ENCODE assay signal across 15 mouse cellular contexts in the genomic region with DNA sequence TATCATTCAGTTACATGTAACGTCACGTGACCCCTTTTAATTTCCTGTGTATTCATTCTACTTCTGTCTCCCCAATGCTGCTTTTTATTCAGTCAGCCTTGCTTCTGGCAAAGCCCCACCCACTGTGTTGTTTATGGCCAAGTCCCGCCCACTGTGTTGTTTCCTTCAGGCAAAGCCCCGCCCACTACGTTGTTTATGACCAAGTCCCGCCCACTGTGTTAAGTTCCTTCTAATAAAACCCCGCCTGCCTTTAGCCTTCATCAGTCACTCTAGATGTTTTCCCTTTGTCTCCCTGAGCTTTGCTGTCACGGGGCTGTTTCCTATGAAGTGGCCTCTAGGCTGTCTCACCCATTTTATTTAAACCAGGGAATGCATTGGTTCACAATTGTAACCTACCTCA. TPM values are rescaled to one million over a fixed set of nuclear protein-coding genes. Genes with fewer than 3 reads are reported as not detected.
A peak's percentile ranks its signal among the peaks of the same experiment; 100 is the strongest.
DNase-seq lines count a peak whose midpoint lies in the region; ATAC-seq lines count a peak whose summit lies in the region.
"Had no signal": no experiment of that assay in that cellular context is flagged by ENCODE, and none has a peak within 500 bp of the region (broad histone marks: within the 10 kb centered on the region; RNA-seq: fewer than 3 reads in every experiment).

No protein-coding gene starts in this region.

- H3K4me2 ChIP-seq in lung, embryonic 16.5 days (ENCODE audit: low read depth, low read length) = no peak overlapping the region
- H3K4me2 ChIP-seq in forebrain, embryonic 15.5 days (replicated peaks) = no peak overlapping the region
- H3K4me2 ChIP-seq: stomach, embryonic 15.5 days had no signal

- ATAC-seq in lung, embryonic 16.5 days (ENCODE audit: low read depth) = peak; percentile 21; the same call in 1 of the 2 replicates
- no peak for ATAC-seq in forebrain, embryonic 15.5 days (replicated peaks)
- ATAC-seq: intestine, postnatal 0 days had no signal

- DNase-seq in adrenal gland, postnatal 10 days = peak; percentile 9
- no peak for DNase-seq in adrenal gland, postnatal 4 days (ENCODE audit: low spot score in 2 of 2)
- DNase-seq in lung, postnatal 25 days (ENCODE audit: low spot score) = no peak
- DNase-seq in c-Kit-positive CD71-positive TER-119-negative erythroid progenitor cells, embryonic 14.5 days (ENCODE audit: low read depth) = peak; percentile 31
- peak; percentile 12 for DNase-seq in retina, embryonic 14.5 days (ENCODE audit: low spot score)
- no peak for DNase-seq in frontal cortex, postnatal 10 days (ENCODE audit: low spot score in 2 of 2)
- DNase-seq: heart, adult 2 months; heart, postnatal 4 days; left cerebral cortex, postnatal 4 days; right cerebral cortex, postnatal 25 days had no signal

- no peak overlapping the region for H3K4me3 ChIP-seq in lung, embryonic 16.5 days (ENCODE audit: low read length)
- no peak overlapping the region for H3K4me3 ChIP-seq in forebrain, embryonic 15.5 days
- H3K4me3 ChIP-seq: heart, adult 2 months; megakaryocyte, embryonic 14.5 days; stomach, embryonic 15.5 days had no signal

- 59% methylated on average over 8 of the region's 8 CpGs for WGBS in lung, embryonic 16.5 days
- 58% methylated on average over 8 of the region's 8 CpGs for WGBS in forebrain, embryonic 15.5 days

- H3K27ac ChIP-seq in lung, embryonic 16.5 days (ENCODE audit: low read length) = no peak overlapping the region
- no peak overlapping the region for H3K27ac ChIP-seq in forebrain, embryonic 15.5 days (replicated peaks)
- H3K27ac ChIP-seq: heart, adult 2 months; stomach, embryonic 15.5 days had no signal

- no peak overlapping the region for H3K9ac ChIP-seq in lung, embryonic 16.5 days (ENCODE audit: low read length)
- H3K9ac ChIP-seq in forebrain, embryonic 15.5 days (replicated peaks) = no peak overlapping the region
- H3K9ac ChIP-seq: stomach, embryonic 15.5 days had no signal

- no peaks in the 10 kb centered on the region for H3K36me3 ChIP-seq in lung, embryonic 16.5 days (ENCODE audit: control insufficient read depth, insufficient read depth, low read length)
- H3K36me3 ChIP-seq in forebrain, embryonic 15.5 days = no peaks in the 10 kb centered on the region
- H3K36me3 ChIP-seq: stomach, embryonic 15.5 days had no signal

- no peaks in the 10 kb centered on the region for H3K9me3 ChIP-seq in lung, embryonic 16.5 days (ENCODE audit: control insufficient read depth, low read length)
- no peaks in the 10 kb centered on the region for H3K9me3 ChIP-seq in forebrain, embryonic 15.5 days
- H3K9me3 ChIP-seq: megakaryocyte, embryonic 14.5 days; stomach, embryonic 15.5 days had no signal

- H3K4me1 ChIP-seq in lung, embryonic 16.5 days (replicated peaks; ENCODE audit: control insufficient read depth, insufficient read depth, low read length) = peaks cover under 1% of the 10 kb centered on the region
- no peaks in the 10 kb centered on the region for H3K4me1 ChIP-seq in forebrain, embryonic 15.5 days

- no peaks in the 10 kb centered on the region for H3K27me3 ChIP-seq in lung, embryonic 16.5 days (ENCODE audit: control insufficient read depth, insufficient read depth, low read depth, low read length)
- no peaks in the 10 kb centered on the region for H3K27me3 ChIP-seq in forebrain, embryonic 15.5 days
- H3K27me3 ChIP-seq: stomach, embryonic 15.5 days had no signal

RNA-seq across cellular contexts. Expression of gene Rnaseh2b, which starts 38.0 kb away (rescaled TPM):
- 10 to 100 TPM; 18.4 to 21.9 TPM for total RNA-seq in adrenal gland, postnatal 10 days (2021)
- 10 to 100 TPM; 35.2 to 36.6 TPM for total RNA-seq in adrenal gland, postnatal 4 days (2021)
- polyA plus RNA-seq in lung, embryonic 16.5 days (2015; fragmentation: Nextera tagmentation; extraction: Ambion mirVana) = 57.5 and 60.5 TPM in 2 replicates
- 64.4 and 68.4 TPM in 2 replicates for polyA plus RNA-seq in forebrain, embryonic 15.5 days (2015; fragmentation: Nextera tagmentation; extraction: Ambion mirVana)

RNA-seq across cellular contexts. Expression of gene Dleu7, which starts 38.5 kb away (rescaled TPM):
- under 1 TPM; 0.21 to 0.30 TPM for total RNA-seq in adrenal gland, postnatal 10 days (2021)
- total RNA-seq in adrenal gland, postnatal 4 days (2021) = under 1 TPM; 0.31 to 0.53 TPM
- 0.54 and 0.60 TPM in 2 replicates for polyA plus RNA-seq in lung, embryonic 16.5 days (2015; fragmentation: Nextera tagmentation; extraction: Ambion mirVana)
- polyA plus RNA-seq in forebrain, embryonic 15.5 days (2015; fragmentation: Nextera tagmentation; extraction: Ambion mirVana) = 23.2 and 23.6 TPM in 2 replicates
- total RNA-seq: heart, adult 2 months had no signal

Comparison
In these comparisons a context has a peak if more than half of its experiments do, and no peak if none do; other contexts are left out.
1. DNase-seq: peak in adrenal gland, postnatal 10 days (single experiment), c-Kit-positive CD71-positive TER-119-negative erythroid progenitor cells, embryonic 14.5 days (single experiment) and retina, embryonic 14.5 days (single experiment); none in adrenal gland, postnatal 4 days (0 of 2), lung, postnatal 25 days (single experiment) and frontal cortex, postnatal 10 days (0 of 2).